Mouse (Mus musculus) kidney, postnatal 14 days (tissue): ENCODE data around the gene St6galnac3.
"Not testable (repeated sequence)": the region's sequence is repeated elsewhere in the genome, so short reads cannot be mapped to it uniquely, and the experiment has no call there.

Experiments
- DNase-seq: peaks from one replicate; pipeline ENCODE4 v3.0.0; 2022; ENCODE audit warnings: mixed read lengths

St6galnac3 gene

DNA sequence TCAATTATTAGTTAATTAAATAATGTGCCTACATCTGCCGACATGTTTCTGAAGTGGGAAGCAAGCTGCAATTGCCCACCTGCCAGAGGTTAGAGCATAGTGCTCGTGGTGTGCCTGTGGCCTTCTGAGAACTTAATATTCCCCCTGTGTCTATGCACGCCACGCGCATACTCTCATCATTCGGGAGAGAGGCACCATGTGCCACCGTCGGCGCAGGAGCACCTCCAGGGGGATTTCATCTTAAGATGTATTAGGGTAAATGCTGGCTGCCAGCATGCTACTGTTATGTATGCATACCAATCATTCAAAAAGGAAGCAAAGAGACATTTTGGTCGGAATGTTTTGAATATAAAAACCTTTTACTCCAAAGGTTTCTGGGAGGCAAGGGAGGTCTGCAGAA is 319.3 kb downstream of the St6galnac3 start:
- DNase-seq, result no peak

DNA sequence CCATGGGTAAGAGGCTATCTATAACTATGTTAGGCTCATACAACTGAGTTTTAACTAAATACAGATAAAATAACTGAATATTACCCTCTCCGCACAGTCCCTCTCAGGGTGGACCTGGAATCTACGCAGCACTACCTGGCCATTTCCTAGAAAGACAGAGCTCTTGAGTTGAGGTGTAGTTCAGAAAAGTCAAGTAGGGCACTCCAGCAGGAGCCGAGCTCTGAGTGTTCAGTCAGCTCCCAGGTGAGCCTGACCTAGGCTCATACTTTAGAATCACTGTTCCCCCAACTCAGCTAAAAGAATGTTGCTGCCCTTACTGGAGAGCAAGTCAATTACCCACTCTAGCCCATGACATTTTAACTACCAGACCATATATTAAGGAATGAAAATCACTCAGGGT is 324.7 kb downstream of the St6galnac3 start:
- DNase-seq, result no peak

DNA sequence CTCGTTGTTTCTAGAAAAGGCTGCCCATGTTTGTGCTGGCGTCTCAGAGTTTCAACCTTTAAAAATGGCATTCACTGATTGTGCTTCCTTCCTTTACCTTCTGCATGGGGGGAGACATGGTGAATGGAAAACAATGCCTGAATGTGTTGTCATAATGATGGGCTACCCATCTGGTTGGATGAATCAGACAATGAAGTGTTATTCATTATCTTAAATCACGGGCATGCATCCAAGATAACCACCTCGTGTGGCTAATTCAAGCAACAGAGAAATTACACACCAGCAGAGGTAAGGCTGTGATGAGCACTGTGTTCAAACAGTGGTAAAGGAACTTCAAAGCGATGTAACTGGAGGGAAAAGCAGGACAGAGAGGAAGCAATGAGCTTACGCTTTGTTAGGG is 325.4 kb downstream of the St6galnac3 start:
- peak; percentile 10 for DNase-seq

DNA sequence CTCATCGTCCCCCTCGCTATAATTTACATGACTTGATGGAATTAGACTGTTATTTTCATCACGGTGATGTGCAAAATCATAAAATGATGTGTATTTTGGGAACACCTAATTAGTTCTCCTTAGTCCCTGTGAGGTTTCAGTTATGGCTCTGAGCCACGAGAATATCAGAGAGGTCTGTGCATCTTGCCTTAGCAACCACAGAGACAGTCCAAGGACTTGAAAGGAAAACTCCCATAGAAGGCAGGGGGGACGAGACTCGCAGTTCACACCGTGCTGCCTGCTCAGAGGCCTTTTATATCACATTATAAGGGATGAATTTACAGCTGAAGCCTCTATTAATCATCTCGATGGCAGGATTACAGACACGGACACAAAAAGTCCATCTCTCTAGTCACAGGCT is 327.2 kb downstream of the St6galnac3 start:
- DNase-seq, result no peak

DNA sequence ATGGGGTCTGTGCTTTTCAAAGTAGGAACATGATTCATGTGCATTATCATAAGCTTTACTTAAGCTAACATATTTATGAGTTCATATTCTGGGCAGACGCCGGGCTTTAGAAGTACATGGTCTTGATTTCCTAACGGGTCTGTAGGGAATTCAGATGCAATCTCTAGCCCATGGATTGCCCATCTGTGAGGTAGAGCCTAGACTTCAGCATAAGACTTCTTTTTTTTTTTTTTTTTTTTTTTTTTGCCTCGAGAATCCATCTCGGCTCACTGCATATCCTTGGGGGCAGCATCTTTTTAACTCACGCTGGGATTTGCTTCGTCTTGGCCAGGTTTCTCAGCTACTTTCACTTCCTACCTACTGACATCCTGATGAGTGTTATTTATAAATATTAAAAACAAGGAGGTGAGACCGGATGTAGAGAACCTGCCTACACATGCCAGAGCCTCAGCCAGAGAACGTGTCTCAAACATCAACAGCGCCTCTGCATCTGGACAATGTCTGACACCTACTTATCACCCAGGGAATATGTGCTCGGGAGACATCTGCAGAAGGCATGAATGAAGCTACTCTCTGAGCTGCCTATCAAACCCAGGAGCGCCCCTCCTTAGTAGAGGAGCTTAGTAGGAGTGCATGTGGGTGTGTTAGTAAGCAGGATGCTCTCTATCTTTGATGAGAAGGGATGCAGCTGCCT is 328.5 kb downstream of the St6galnac3 start:
- no peak for DNase-seq

DNA sequence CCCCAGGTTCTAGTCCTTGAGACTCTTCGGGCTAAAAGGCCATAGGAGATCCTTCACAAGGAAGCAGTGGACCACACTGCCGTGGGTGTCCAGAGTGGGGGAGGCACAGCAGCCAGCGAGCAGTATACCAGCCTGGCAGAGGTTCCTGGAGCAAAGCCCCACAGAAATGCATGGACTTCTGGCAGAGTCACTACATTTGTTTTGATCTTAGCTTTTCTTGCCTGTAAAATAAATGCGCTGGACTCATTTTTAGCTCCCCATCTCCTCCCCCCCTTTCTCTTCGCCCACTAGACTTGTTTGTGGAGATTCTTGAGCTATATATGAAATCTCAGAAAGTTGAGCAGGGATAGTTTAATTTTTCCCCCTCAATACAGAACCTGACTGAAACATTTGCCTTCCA is 329.6 kb downstream of the St6galnac3 start:
- DNase-seq, result no peak

DNA sequence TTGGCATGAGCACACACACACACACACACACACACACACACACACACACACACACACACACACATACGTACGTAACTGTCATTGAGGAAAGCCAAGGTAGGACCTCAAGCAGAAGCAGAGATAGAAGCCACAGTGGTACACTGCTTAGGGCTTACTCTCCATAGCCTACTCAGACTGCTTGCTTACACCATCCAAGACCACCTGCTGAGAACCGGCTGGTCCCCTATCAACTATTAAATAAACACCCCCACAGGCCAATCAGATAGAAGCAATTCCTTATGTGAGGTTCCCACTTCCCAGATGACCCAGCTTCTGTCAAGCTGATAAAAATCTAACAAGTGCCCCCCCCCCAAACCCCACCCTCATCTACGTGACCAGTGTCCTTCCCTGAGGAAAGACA is 330.2 kb downstream of the St6galnac3 start:
- no peak for DNase-seq

DNA sequence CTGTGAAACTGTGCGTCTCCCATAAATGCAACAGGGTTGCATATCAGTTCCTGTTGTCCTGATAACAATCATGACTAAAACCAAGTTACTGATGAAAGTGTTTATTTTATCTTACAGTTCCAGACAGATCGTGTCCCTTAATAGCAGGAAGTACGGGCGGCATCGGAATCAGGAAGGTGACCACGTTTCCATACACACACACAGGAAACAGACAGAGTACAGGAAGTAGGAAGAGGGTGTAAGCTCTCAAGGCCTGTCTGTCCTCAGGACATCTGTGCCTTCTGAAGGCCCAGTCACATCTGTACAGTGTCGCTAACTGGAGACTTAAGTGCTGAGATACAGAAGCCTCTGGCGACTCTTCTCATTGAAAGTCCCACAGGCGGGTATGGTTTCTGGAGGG is 330.8 kb downstream of the St6galnac3 start:
- DNase-seq, result no peak

DNA sequence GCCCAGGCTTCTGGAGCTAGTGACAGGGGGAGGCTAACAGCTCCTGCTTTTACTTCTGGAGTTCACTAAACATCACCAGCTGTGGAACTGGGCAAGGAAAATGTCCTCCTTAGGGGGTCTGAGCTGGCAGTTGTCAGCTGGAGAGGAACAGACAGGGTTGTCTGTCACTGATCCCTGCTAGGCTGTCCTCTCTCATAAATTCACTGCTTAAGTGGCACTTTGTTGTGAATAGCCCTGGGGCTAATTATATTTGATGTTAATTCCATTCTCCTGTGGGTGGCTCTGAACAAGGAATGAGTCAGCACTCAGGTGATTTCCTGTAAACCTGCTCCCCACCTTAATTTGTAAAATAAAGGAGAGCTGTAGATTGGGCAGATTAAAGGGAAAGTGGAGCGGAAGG is 333.5 kb downstream of the St6galnac3 start:
- DNase-seq, result not testable (repeated sequence)

DNA sequence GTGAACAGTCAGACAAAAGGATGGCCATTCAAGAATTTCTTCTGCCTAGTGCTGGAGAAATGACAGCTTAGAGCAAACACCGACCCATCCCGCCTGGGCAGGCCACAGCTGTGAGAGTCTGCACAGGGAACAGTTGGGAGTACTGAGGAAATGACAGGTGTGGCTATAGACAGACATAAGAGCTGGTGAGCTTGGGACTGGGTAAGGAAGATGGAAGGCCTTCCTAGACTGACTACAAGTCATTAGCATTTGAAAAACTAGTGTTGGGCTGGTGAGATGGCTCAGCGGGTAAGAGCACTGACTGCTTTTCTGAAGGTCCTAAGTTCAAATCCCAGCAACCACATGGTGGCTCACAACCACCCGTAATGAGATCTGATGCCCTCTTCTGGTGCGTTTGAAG is 340.3 kb downstream of the St6galnac3 start:
- not testable (repeated sequence) for DNase-seq

DNA sequence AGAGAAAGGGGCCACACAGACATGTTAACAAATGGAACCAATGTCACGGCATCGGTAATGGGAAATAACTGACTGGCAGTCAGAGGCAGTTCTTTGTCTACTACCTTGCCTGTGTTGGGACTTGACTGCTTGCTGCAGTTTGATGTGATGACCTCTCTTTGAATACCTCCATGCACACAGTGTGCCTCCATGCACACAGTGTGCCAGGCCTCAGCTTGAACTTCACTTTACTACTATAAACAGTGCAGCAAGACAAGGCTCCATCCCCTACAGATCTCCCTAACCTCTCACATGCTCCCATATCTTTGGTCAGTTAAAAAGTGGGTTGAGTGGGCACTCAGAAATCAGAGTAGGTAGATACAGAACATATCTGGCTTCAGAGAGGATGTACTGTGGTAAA is 341.3 kb downstream of the St6galnac3 start:
- DNase-seq, result no peak

DNA sequence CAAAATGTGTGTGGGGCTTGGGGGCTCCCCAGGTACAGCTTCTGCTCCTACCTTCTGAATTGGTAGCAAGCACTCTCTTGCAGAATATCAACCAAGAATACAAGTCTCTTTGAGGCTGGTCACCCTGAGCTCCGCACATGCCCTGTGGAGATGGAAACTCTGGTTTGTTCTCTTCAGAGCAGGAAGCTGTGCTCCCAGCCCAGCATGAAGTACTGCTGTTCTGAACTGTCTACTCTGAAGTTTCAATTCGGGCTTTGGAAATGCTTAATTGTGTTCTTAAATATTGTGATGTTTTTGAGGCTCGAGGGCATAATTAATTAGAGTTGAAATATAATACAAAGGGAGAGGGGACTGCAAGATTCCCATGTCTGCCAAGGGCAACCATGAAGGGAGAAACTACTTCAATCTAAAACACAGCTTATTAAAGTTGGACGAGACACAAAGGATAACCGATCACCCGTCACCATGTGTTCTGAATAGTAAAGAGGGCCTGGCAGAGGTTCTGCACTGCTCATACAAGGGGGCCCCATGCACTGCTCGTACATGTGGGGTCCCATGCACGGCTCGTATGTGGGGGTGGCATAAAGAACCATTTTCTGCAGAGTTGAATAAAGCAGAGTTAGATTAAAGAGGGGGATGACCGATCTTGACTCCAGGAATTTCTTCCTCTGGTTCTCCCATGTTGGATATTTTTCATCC is 359.8 kb downstream of the St6galnac3 start:
- no peak for DNase-seq

DNA sequence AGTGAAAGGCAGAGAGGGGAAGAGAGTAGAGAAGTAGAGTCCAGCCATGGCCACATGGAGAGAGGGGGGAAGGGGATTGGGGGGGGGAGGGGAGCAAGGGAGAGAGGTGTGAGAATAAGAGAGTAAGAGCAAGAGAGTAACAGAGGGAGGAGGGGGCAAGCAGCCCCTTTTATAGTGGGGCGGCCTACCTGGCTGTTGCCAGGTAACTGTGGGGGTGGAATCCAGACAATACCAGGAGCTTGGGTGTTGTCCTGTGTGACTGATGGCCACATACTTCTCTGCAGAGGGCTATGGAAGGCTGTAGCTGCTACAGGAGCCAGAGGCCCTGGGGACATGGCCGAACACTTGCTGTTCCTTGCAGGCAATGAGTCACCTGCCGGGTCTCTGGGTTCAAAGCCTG is 360.6 kb downstream of the St6galnac3 start:
- no peak for DNase-seq

DNA sequence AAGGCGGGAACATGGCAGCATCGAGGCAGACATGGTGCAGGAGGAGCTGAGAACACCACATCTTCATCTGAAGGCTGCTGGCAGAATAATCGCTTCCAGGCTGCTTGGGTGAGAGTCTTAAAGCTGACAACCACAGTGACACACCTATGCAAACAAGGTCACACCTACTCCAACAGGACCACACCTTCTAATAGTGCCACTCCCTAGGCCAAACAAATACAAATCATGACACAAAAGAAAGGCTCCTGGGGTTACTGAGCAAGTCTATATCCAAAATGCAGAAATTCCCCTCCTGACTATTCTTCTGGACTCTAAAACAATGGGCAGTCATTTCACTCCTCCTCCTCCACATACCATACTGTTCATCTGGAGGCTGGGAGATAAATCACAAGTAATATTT is 365.0 kb downstream of the St6galnac3 start:
- no peak for DNase-seq

DNA sequence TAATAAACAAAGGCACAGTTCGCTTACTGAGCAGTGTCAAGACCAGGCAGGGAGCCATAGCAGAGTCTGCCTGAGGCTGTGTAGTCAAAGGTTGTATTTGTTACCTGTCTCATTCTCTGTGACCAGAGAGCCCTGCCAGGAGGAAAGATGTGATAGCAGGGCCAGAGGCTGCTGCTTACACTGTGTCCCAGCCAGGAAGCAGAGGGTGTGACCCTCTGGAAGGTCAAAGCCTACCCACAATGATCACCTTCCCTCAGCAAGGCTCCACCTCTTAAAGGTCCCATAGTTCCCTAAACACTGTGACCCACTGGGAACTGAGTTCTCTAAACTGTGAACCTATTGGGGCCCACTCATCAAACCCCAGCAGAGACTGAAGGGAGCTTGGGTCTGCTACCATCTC is 368.9 kb downstream of the St6galnac3 start:
- no peak for DNase-seq

DNA sequence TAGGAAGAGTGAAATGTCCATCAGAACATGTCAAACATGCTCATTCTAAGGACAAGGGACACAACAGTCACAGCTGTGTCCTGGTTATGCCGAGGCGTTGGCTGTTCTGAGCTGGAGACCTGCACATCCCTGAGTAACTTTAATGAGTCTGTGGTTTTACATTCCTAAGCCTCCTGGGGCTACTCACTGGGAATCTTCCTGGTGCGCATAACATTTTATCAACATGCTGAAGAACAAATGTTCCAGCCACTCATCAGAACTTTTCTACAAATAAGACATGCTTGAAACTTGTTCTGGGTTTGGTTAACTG is 370.0 kb downstream of the St6galnac3 start:
- DNase-seq, result no peak

DNA sequence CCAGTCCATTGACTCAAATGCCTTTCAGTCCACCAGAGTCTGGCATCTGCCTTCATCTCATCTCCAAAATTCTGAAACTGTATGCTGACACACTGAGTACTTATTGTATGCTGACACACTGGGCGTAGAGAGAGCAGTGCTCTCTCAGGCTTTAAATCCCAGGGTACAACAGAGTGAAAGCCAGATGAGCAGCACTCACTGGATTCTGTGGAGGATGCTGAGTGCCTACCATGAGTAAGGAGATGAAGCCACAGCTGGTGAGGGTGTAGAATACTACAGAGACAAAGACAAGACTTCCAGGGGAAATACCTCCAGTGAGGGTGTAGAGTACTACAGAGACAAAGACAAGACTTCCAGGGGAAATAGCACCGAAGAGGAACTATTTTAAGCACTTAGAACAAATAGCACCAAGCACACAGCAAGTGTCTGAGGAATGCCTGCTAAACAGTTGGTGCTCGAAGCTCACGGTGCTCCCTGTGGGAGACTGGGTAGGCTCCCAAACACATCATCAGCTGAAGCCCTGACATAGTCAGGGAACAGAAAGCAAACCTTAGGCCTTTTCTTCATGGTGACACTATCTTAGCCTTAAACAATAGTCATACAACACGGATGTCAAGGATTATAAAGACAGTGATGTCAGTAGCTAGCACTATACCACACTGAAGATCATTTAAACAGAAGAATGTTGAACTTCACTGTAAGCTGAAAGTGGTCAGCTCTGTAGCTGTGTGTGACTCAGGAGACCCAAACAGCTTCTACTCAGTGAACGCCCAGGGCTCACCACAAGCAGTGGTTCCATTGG is 370.6 kb downstream of the St6galnac3 start:
- no peak for DNase-seq

DNA sequence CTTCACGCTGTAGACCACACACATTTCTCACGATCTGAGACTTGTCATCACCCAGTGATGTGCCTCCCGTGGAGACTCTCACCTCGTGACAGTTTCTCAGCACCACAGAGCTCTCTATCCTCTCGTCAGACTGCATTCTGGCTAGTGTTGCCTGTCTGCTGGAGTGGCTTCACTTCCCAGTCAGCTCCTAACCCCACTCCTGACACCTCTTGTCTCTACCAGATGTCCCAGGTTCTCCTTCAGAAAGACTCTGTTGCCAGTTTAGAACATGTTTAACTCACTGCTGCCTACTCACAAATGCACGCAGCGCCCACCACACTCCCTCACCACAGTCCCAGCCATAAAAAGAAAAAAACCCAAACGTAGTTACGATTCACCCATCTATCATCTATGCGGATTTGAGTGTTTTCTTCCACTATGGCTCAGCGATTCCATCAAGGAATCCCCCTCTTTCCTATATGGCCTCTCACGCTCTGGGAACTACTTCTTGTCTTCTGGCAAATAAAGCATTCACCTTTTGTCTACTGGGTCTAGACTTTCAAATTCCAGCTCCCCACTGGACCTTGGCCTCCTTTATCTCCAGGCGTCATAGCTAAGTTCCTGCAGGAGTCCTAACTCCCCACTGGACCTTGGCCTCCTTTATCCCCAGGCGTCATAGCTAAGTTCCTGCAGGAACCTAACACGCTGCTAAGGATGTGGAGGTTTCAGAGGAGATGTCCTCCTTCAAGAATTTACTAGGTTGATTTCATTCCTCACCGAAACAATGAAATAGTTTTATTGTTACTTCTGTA is 371.5 kb downstream of the St6galnac3 start:
- no peak for DNase-seq

DNA sequence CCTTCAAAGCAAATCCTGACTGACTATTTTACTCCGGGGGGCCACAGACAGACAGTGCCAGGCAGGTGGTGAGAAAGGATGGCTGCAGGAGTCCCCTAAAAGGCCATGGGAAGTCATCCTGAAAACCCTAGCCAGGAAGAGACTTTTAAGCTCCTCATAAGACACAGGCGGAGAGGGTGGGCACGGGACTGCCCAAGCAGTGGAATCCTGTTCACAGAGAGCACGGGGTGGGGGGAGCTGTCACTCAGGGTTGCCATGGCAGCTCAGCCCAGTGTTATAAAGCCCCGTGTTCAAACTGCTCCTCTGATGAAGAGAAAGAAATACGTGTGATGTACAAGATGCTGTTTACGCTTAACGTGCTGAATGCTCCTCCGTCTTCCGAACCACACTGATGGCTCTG is 375.0 kb downstream of the St6galnac3 start:
- no peak for DNase-seq

DNA sequence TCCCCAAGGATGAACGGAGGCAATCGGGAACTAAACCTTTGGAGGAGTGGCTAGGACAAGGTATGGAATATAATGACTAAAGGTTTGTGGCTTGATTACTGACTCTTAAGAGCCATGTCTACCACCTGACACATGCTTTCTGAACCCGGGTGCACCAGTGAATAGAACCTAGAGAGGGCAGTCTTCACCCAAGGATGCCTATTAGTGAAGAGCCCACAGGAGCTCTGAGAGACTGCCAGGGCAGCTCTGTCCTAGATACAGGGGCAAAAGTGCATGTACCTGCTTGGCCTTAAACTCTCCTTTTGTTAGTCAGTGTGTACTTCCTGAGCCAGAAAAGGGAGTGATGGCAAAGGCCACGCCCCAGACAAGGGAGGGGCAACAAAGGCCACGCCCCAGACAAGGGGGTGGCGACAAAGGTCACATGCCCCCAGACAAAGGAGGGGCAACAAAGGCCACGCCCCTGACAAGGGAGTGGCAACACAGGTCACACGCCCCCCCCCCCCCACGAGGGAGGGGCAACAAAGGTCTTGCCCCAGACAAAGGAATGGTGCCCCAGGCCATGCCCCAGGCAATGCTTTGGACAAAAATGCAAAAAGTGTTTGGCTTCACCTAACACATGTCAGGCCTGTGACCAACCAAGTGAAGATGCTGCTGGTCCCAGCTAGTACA is 376.0 kb downstream of the St6galnac3 start:
- no peak for DNase-seq

DNA sequence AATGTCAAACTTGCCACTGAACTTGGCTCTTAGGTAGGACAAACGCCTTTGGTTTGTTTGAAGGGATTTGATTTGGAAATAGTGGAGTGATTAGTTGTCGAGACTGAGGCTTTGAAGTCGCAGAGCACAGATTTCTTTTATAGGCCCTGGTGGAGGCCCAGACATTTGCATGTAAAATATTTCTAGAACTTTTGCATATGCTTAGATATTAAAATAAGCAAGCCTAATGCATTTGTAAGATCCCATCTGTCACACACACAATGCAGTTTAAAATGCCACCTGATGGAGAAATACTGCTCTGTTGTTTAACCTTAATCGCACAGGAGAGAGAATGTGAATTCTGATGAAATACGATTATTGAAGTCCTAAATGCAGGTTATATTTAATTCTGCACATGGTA is 380.0 kb downstream of the St6galnac3 start:
- no peak for DNase-seq

DNA sequence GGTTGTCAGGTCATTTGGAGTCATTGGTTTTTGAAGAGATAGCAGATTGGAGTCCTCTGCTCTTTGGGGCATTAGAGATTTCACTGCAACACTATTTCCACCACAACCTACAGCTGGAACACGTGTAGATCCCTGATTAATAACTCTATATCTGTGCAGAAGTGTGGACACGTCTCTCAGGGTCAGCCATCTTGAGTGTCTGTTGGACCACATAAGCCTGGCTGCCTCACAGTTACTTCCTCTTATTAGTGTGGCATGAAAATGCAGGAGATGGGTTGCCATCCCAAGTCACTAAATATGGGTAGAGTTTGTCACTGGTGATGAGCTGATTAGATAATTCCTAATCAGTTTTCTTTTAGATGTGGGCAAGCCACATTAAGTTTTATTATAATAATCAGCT is 385.0 kb downstream of the St6galnac3 start:
- DNase-seq, result no peak

DNA sequence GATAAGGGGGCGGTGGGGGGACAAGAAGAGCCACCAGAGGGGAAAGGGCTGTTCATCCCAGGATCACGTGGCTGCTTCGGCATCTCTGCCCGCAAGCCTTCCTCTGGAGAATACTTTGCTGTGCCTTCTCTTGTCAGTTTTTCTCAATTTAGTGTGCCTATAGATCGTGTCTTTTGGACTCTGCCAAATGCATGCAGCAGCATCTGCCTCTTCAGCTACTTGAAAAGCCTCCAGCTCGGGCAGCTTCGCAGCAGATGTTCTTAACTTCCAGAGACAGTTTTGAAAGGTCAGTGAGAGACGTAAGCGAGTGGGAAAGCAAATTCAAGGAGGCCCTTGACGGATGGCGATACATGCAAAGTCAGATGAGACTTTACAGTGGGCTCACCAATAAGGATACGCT is 385.9 kb downstream of the St6galnac3 start:
- DNase-seq, result no peak
